Mouse (Mus musculus) limb, embryonic 11.5 days (tissue): ENCODE data around the gene Chit1. TPM values are rescaled to one million over a fixed set of nuclear protein-coding genes. Genes with fewer than 3 reads are reported as not detected.

Source experiments
- ATAC-seq: fragments of 200-750 bp; cut with Nextera tagmentation; 2 replicates; pipeline ENCODE4 v1.8.0; 2017; ENCODE audit warnings: low read depth; ENCODE audit not compliant: insufficient number of reproducible peaks, low FRiP score, low TSS enrichment
- DNase-seq: peaks from one replicate; pipeline ENCODE4 v3.0.0-alpha.2; 2015; ENCODE audit warnings: low spot score
- H3K27ac ChIP-seq: fragments of 300-500 bp; sonication (generic); replicated peaks from 2 replicates; pipeline ENCODE4 v1.5.1; 2014; ENCODE audit warnings: low read depth, mild to moderate bottlenecking, low read length
- H3K27me3 ChIP-seq: fragments of 300-500 bp; sonication (generic); 2 replicates; pipeline ENCODE4 v1.6.1; 2014; ENCODE audit warnings: mild to moderate bottlenecking, low read length, mixed read lengths; ENCODE audit not compliant: control insufficient read depth, insufficient read depth
- H3K36me3 ChIP-seq: fragments of 300-500 bp; sonication (generic); 2 replicates; pipeline ENCODE4 v1.6.1; 2014; ENCODE audit warnings: mild to moderate bottlenecking, low read length, moderate library complexity, mixed read lengths; ENCODE audit not compliant: control insufficient read depth, insufficient read depth
- H3K4me1 ChIP-seq: fragments of 300-500 bp; sonication (generic); 2 replicates; pipeline ENCODE4 v1.6.1; 2014; ENCODE audit warnings: low read length, mixed read lengths; ENCODE audit not compliant: control insufficient read depth, insufficient read depth
- H3K4me2 ChIP-seq: fragments of 300-500 bp; sonication (generic); 2 replicates; pipeline ENCODE4 v1.6.1; 2014; ENCODE audit warnings: low read depth, mild to moderate bottlenecking, moderate library complexity; ENCODE audit not compliant: severe bottlenecking
- H3K4me3 ChIP-seq: fragments of 300-500 bp; sonication (generic); 2 replicates; pipeline ENCODE4 v1.5.1; 2014; ENCODE audit warnings: low read depth, low read length
- H3K9ac ChIP-seq: fragments of 300-500 bp; sonication (generic); 2 replicates; pipeline ENCODE4 v1.6.1; 2014; ENCODE audit warnings: mild to moderate bottlenecking, low read length
- H3K9me3 ChIP-seq: fragments of 300-500 bp; sonication (generic); 2 replicates; pipeline ENCODE4 v1.6.1; 2016; ENCODE audit warnings: low read length; ENCODE audit not compliant: control insufficient read depth
- WGBS: fragments of 180-500 bp; shearing (Covaris S2); extraction: QIAGEN DNeasy Blood & Tissue Kit; methylation state at CpG from one replicate; pipeline ENCODE4 v1.1.7; 2014; 5-methylcytosine and 5-hydroxymethylcytosine counted together
- polyA plus RNA-seq: library from polyadenylated mRNA; unstranded; fragments of >200 nt; fragmentation: Nextera tagmentation; extraction: Ambion mirVana; gene quantifications from 2 replicates; pipeline ENCODE4 v1.2.1, GENCODE M21; 2014

Chit1 gene
- polyA plus RNA-seq, 1 experiment from 2014 or later = not detected

DNA sequence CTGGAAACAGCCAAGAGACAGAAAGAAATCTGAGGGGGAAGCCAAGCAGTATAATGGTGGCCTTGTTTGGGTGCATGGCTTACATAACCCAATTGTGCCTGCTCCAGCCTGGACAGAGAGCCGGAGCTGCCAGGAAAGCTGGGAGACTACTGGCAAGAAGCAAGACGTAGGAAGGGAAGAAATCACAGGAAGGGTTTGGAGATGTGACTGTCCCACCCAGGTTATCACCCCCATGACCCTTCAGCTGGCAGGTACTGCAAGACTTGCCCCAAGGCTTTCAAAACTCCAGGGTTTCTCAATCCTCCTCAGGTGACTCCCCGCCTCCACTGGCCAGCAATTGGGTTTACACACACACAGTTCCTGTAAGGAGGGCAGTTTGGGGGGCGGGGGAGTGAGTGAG, 71.0 kb downstream of the Chit1 start, which contains the start of gene Chil1:
Gene Chil1, plus strand, starts transcription at position 152 of the 400 bp plus-strand sequence.
- H3K4me3 ChIP-seq = no peak within 1 kb of the TSS
- no peaks in the 10 kb centered on the region for H3K9me3 ChIP-seq
- H3K4me1 ChIP-seq = 0 out of 2 replicates have a peak, but pooled peaks cover 2% of the 10 kb centered on the region
- no peaks in the 10 kb centered on the region for H3K36me3 ChIP-seq
- no peaks in the 10 kb centered on the region for H3K27me3 ChIP-seq
- H3K27ac ChIP-seq = no peak within 1 kb of the TSS
- H3K4me2 ChIP-seq = no peak within 1 kb of the TSS
- no peak for ATAC-seq
- WGBS = 49% methylated on average over 4 of the region's 4 CpGs
- H3K9ac ChIP-seq = no peak within 1 kb of the TSS
- no peak for DNase-seq

DNA sequence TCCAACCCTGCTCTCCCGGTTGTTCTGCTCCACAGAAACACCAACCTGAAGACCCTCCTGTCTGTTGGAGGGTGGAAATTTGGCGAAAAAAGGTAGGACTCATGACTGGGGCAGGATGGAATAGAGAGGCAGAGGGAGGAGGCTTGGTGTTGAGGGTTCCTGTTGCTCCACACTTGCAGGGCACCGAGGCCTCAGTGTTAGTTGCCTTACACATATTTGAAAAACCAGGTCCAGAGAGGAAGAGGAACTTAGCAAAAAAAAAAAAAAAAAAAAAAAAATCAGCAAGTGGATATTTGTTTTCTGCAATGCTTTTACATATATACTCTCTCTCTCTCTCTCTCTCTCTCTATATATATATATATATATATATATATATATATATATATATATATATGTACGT, 73.0 kb downstream of the Chit1 start:
- DNase-seq = no peak
- Histone ChIP-seq H3K9ac (no peak overlapping the region), H3K27ac (no peak overlapping the region), H3K27me3 (no peaks in the 10 kb centered on the region), H3K36me3 (no peaks in the 10 kb centered on the region), H3K4me3 (no peak overlapping the region), H3K9me3 (no peaks in the 10 kb centered on the region), H3K4me1 (0 out of 2 replicates have a peak, but pooled peaks cover 2% of the 10 kb centered on the region), H3K4me2 (no peak overlapping the region)
- WGBS = 87% methylated on average over 4 of the region's 4 CpGs
- no peak for ATAC-seq

DNA sequence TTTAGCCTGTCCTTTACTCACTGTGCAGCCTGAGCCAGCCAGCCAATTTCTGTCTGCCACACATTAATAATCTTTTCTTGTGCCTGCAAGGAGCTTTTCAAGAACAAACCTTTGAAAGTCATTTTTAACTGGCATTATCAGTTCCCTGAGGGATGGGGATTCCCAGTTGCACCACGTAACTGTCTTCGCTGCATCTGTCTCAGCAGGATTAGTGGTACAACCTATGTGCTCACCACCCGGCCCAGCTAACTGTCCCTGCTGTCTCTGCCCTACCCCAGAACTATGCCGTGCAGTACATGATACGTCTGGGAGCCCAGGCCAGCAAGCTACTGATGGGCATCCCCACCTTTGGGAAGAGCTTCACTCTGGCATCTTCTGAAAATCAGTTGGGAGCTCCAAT, 77.2 kb downstream of the Chit1 start:
- DNase-seq (no peak), ATAC-seq (no peak)
- Histone ChIP-seq H3K4me2 (no peak overlapping the region), H3K9ac (no peak overlapping the region), H3K36me3 (no peaks in the 10 kb centered on the region), H3K9me3 (no peaks in the 10 kb centered on the region), H3K27ac (no peak overlapping the region), H3K4me1 (peaks cover 4% of the 10 kb centered on the region), H3K27me3 (no peaks in the 10 kb centered on the region), H3K4me3 (no peak overlapping the region)
- 85% methylated on average over 5 of the region's 5 CpGs for WGBS

DNA sequence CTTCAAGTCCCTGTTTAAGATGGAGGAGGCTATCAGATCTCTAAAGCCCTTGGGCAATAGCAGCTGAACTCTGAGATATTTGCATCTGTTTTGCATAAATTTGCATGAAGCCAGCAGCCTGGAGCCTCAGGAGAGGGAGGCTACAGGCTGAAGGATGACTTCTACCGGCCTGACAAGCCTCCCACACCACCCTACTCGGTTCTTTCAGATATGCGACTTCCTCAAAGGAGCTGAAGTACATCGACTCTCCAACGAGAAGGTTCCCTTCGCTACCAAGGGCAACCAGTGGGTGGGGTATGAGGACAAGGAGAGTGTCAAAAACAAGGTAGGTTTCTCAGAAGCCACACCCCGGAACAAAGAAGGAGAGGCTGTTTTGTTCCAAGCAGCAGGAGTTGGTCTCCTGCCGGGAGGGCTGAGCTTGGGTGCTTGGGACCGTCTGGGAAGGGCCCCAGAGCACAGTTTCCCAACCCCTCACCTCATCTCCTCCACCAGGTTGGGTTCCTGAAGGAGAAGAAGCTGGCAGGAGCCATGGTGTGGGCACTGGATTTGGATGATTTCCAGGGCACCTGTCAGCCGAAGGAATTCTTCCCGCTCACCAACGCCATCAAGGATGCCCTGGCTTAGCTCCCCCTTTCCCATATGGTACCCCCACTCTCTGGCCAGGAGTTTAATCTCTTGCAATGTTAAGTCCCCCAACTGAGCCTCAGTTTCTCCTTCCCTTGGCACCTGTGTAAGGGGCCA, 78.1 kb downstream of the Chit1 start:
- Histone ChIP-seq H3K27ac (no peak overlapping the region), H3K27me3 (no peaks in the 10 kb centered on the region), H3K36me3 (no peaks in the 10 kb centered on the region), H3K4me2 (no peak overlapping the region), H3K4me1 (peaks cover 13% of the 10 kb centered on the region), H3K9me3 (no peaks in the 10 kb centered on the region), H3K4me3 (no peak overlapping the region), H3K9ac (no peak overlapping the region)
- WGBS = 23% methylated on average over 12 of the region's 12 CpGs
- no peak for ATAC-seq
- DNase-seq = no peak

DNA sequence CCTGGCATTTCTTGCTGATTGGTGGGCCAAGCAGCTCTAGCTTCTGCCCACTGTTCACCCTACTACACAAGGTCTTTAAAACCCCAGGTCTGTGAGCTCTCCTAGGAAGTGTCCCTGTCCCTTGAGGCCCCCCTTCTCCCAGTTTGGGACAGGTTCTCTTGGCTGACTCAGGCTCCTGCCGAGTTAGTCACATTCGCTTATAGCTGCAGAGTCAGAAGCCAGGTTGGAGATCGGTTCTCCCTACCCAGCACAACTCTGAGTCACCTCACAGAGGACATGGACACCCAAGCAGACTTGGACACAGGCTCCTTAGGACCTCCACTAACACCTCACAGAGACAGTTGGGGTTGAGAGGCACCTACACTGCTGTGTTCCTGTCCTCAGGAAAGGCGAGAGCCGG, 80.2 kb downstream of the Chit1 start:
- DNase-seq (no peak), ATAC-seq (no peak)
- Histone ChIP-seq H3K27ac (no peak overlapping the region), H3K27me3 (no peaks in the 10 kb centered on the region), H3K9me3 (no peaks in the 10 kb centered on the region), H3K4me3 (no peak overlapping the region), H3K4me2 (no peak overlapping the region), H3K36me3 (no peaks in the 10 kb centered on the region), H3K4me1 (peaks cover 32% of the 10 kb centered on the region), H3K9ac (no peak overlapping the region)
- 82% methylated on average over 5 of the region's 5 CpGs for WGBS

DNA sequence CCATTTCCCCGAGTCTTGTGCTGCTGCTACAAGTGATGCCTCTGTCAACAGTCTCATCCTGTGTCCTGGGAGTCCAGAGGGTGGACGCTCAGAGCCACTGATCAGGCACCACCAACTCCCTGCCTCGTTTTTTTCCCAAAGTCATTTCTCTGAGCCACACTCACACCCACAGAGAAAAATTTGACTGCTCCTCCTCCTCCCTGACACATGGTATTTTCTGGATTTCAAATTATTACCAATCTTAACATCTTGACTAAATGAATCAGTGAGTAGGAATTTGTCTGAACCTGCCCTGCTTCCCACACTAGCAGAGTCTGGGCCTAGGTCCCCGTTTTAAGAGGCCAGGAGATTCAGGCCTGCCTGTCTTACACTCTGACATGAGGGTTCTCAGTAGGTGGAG, 81.0 kb downstream of the Chit1 start:
- 44% methylated on average over 4 of the region's 4 CpGs for WGBS
- Histone ChIP-seq H3K27ac (no peak overlapping the region), H3K9me3 (no peaks in the 10 kb centered on the region), H3K4me1 (peaks cover 35% of the 10 kb centered on the region), H3K9ac (no peak overlapping the region), H3K4me3 (no peak overlapping the region), H3K27me3 (no peaks in the 10 kb centered on the region), H3K36me3 (no peaks in the 10 kb centered on the region), H3K4me2 (no peak overlapping the region)
- no peak for DNase-seq
- no peak for ATAC-seq

DNA sequence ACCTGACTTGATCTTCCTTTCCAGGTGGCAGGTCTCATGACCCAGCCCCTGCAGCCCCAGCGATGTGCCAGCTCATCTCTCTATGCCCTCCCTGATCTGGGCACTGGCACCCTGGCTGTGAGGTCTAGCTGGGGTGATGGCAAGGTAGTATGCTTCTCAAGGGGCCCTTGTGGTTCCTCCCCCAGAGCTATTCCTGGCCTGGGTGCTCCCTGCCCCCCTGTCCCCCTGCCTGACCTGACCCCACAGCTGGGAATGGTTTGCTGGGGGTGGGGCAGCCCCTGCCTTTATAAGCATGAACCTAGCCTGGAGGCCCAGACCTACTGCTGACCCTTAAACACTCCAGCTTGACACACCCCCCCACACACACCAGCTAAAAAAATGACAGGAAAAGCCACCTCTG, 82.1 kb downstream of the Chit1 start, which contains the start of gene Mybph:
Gene Mybph, plus strand, starts transcription at position 323 of the 400 bp plus-strand sequence.
- H3K4me2 ChIP-seq = no peak within 1 kb of the TSS
- H3K9ac ChIP-seq = no peak within 1 kb of the TSS
- peaks cover 35% of the 10 kb centered on the region for H3K4me1 ChIP-seq
- DNase-seq = no peak
- no peak within 1 kb of the TSS for H3K4me3 ChIP-seq
- H3K9me3 ChIP-seq = no peaks in the 10 kb centered on the region
- 63% methylated on average over 1 of the region's 1 CpGs for WGBS
- no peaks in the 10 kb centered on the region for H3K27me3 ChIP-seq
- no peak for ATAC-seq
- no peaks in the 10 kb centered on the region for H3K36me3 ChIP-seq
- no peak within 1 kb of the TSS for H3K27ac ChIP-seq

DNA sequence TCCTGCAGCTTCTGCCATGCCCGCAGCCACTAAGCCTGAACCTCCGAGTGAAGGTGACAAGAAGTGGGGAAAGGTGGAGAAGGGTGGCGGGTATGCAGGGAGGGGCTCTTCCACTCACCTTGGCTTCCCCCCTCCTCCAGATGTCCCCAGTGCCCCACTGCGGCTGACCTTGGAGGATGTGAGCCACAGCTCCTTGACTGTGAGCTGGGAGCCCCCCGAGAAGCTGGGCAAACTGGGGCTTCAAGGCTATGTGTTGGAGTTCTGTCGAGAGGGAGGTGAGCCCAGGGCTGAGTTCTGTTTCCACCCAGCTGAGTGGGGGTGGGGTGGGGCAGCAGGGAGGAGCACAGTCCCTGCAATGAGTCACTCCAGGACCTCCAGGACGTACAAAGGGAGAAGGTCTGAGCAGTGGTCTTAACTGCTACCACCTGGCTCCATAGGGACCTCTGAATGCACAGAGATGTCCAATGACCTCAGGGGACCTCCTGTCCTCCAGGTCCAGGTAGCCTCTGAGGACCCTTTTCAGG, 82.7 kb downstream of the Chit1 start:
- Histone ChIP-seq H3K4me2 (no peak overlapping the region), H3K9me3 (no peaks in the 10 kb centered on the region), H3K4me1 (peaks cover 35% of the 10 kb centered on the region), H3K4me3 (no peak overlapping the region), H3K9ac (no peak overlapping the region), H3K36me3 (no peaks in the 10 kb centered on the region), H3K27me3 (no peaks in the 10 kb centered on the region), H3K27ac (no peak overlapping the region)
- 37% methylated on average over 7 of the region's 7 CpGs for WGBS
- ATAC-seq = 0 out of 2 replicates have a peak, but pooled peaks have one; percentile 31
- no peak for DNase-seq
